Mouse (Mus musculus): ENCODE measurements around the gene Nr4a2. TPM values are rescaled to one million over a fixed set of nuclear protein-coding genes. Genes with fewer than 3 reads are reported as not detected.

Nr4a2 gene
- polyA plus RNA-seq, 1 experiment from 2014 or later = 2.3 TPM

DNA sequence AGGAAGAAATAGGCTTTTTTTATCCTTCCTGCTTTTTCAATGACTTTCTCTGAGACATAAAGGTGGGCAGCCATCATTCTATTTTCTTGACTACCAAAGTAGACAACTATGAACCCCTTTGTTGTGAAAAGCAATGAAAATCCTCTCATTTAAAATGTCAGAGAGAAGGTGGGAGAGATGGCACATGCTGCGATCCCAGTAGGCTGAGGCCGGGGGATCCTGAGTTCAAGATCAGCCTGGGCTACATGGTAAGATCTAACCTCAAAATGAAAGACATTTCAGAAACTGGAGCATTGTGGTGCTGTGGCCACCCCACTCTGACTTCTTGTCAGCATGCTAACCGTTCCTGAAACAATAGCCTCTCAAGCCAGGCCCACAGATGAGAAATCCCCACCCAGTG lies 23.6 kb downstream of the Nr4a2 start:
- no peaks in the 10 kb centered on the region for H3K9me3 ChIP-seq

DNA sequence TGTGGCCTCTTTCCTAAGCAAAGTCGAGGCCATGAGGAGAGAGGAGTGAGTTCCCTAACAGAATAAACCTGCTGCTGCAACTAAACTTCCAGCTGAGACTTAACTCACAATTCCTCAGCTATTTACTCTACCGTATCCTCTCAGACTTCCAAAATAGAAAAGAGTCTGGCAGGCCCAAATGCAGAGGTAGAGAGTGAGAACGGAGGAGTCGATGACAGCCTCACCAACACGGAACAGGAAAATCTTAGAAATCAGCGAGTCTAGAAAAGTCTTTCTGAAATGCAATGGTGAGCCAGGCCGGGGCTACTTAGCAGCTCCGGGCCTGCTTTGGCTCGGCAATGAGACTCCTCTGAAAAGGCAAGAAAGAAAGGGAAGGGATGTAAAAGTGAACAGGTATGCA lies 51.4 kb downstream of the Nr4a2 start:
- Histone ChIP-seq H3K4me1 (no peaks in the 10 kb centered on the region), H3K9me3 (no peaks in the 10 kb centered on the region), H3K4me3 (no peak overlapping the region), H3K27me3 (replicated peaks) (no peaks in the 10 kb centered on the region), H3K27ac (replicated peaks) (no peak overlapping the region), H3K4me2 (no peak overlapping the region), H3K36me3 (no peaks in the 10 kb centered on the region), H3K9ac (no peak overlapping the region)
- WGBS = 63% methylated on average over 9 of the region's 9 CpGs
- no peak for ATAC-seq (ENCODE audit: extremely low read depth, insufficient number of reproducible peaks, low FRiP score, low TSS enrichment)

More for the DNA sequence above, 23.6 kb downstream of the Nr4a2 start:
- 75% methylated on average over 3 of the region's 3 CpGs for WGBS
- no peak for ATAC-seq (ENCODE audit: extremely low read depth, insufficient number of reproducible peaks, low FRiP score, low TSS enrichment)
- Histone ChIP-seq H3K9ac (no peak overlapping the region), H3K36me3 (no peaks in the 10 kb centered on the region), H3K4me1 (peaks cover 29% of the 10 kb centered on the region), H3K27ac (replicated peaks) (no peak overlapping the region), H3K4me3 (no peak overlapping the region), H3K4me2 (no peak overlapping the region), H3K27me3 (replicated peaks) (peaks cover 92% of the 10 kb centered on the region)

DNA sequence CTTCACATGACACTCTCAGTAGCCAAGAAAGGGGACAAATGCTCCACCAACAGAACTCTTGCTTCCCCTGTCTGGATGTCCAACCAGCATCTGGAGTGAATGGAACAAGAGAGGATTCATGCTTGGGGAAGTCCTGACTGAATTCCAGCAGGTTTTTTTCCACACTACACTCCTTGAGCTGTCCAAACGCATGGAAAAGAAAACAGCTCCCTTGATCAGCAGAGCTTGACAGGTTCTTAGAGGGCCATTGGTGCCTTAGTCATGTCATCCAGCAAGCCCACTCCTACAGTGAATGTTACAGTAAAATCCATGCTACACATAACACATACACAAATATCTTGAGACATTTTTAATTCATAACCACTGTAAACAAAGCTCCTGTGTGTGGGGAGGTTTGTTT lies 60.3 kb downstream of the Nr4a2 start:
- ATAC-seq (ENCODE audit: extremely low read depth, insufficient number of reproducible peaks, low FRiP score, low TSS enrichment) = no peak
- no peaks in the 10 kb centered on the region for H3K27me3 ChIP-seq (replicated peaks)
- 53% methylated on average over 1 of the region's 1 CpGs for WGBS
- H3K27ac ChIP-seq (replicated peaks) = no peak overlapping the region
- H3K9me3 ChIP-seq = no peaks in the 10 kb centered on the region
- no peak overlapping the region for H3K9ac ChIP-seq
- H3K4me2 ChIP-seq = no peak overlapping the region
- no peak overlapping the region for H3K4me3 ChIP-seq
- H3K36me3 ChIP-seq = no peaks in the 10 kb centered on the region
- H3K4me1 ChIP-seq = no peaks in the 10 kb centered on the region

Other genes starting within 250 kb of the Nr4a2 start
- gene Gpd2, start 113.6 kb upstream of the Nr4a2 start, polyA plus RNA-seq (2015; fragmentation: Nextera tagmentation; extraction: Ambion mirVana) = 11.9 and 14.3 TPM in 2 replicates